Mouse (Mus musculus): ENCODE measurements around the gene Cd80. TPM values are rescaled to one million over a fixed set of nuclear protein-coding genes. Genes with fewer than 3 reads are reported as not detected.

The Cd80 gene
- total RNA-seq, 2 experiments from 2014 or later: 0.25 to 0.77 TPM

GRCm38 (mm10) chr16:38447366-38447765 is 8.0 kb upstream of the Cd80 start:
- ATAC-seq (replicated peaks; ENCODE audit: poor library complexity): no peak

- no peak for ATAC-seq (replicated peaks; ENCODE audit: poor library complexity)
Measured at GRCm38 (mm10) chr16:38448458-38448857, 6.9 kb upstream of the Cd80 start.

- ATAC-seq (replicated peaks; ENCODE audit: poor library complexity): no peak
Measured at GRCm38 (mm10) chr16:38450707-38451106, 4.7 kb upstream of the Cd80 start.

GRCm38 (mm10) chr16:38451421-38452205 is 3.7 kb upstream of the Cd80 start:
- ATAC-seq (replicated peaks; ENCODE audit: poor library complexity): no peak

GRCm38 (mm10) chr16:38452442-38453202 is 2.7 kb upstream of the Cd80 start, which contains the start of gene Adprh:
TSS of gene Adprh (minus strand) at chr16:38452703.
- ATAC-seq (replicated peaks; ENCODE audit: poor library complexity): peak; percentile 83

GRCm38 (mm10) chr16:38453203-38453553 is 2.2 kb upstream of the Cd80 start:
- no peak for ATAC-seq (replicated peaks; ENCODE audit: poor library complexity)

- ATAC-seq (replicated peaks; ENCODE audit: poor library complexity): peak; percentile 30
Measured at GRCm38 (mm10) chr16:38453952-38454351, 1.4 kb upstream of the Cd80 start.

GRCm38 (mm10) chr16:38454533-38455254 is 667 bp upstream of the Cd80 start:
- no peak for ATAC-seq (replicated peaks; ENCODE audit: poor library complexity)

GRCm38 (mm10) chr16:38456812-38457567 is 1.6 kb downstream of the Cd80 start:
- ATAC-seq (replicated peaks; ENCODE audit: poor library complexity): peak; percentile 71

GRCm38 (mm10) chr16:38458600-38459280 is 3.4 kb downstream of the Cd80 start:
- ATAC-seq (replicated peaks; ENCODE audit: poor library complexity): peak; percentile 49

GRCm38 (mm10) chr16:38459990-38460389 is 4.6 kb downstream of the Cd80 start:
- ATAC-seq (replicated peaks; ENCODE audit: poor library complexity): no peak

- no peak for ATAC-seq (replicated peaks; ENCODE audit: poor library complexity)
Measured at GRCm38 (mm10) chr16:38461749-38462148, 6.4 kb downstream of the Cd80 start.

- no peak for ATAC-seq (replicated peaks; ENCODE audit: poor library complexity)
Measured at GRCm38 (mm10) chr16:38462161-38462560, 6.8 kb downstream of the Cd80 start.

GRCm38 (mm10) chr16:38463305-38463704 is 7.9 kb downstream of the Cd80 start:
- ATAC-seq (replicated peaks; ENCODE audit: poor library complexity): no peak

- ATAC-seq (replicated peaks; ENCODE audit: poor library complexity): no peak
Measured at GRCm38 (mm10) chr16:38466089-38466488, 10.7 kb downstream of the Cd80 start.

- ATAC-seq (replicated peaks; ENCODE audit: poor library complexity): no peak
Measured at GRCm38 (mm10) chr16:38467091-38467916, 11.9 kb downstream of the Cd80 start.

- ATAC-seq (replicated peaks; ENCODE audit: poor library complexity): peak; percentile 44; the same call in 1 of the 2 replicates
Measured at GRCm38 (mm10) chr16:38467917-38468705, 12.8 kb downstream of the Cd80 start.

GRCm38 (mm10) chr16:38468706-38469018 is 13.3 kb downstream of the Cd80 start:
- ATAC-seq (replicated peaks; ENCODE audit: poor library complexity): 0 out of 2 replicates have a peak, but pooled peaks have one; percentile 2

- no peak for ATAC-seq (replicated peaks; ENCODE audit: poor library complexity)
Measured at GRCm38 (mm10) chr16:38469437-38469836, 14.1 kb downstream of the Cd80 start.
